ENCODE assay signal across 26 mouse cellular contexts in genomic region chr15:59716872-59717271, GRCm38 (mm10).
A peak's percentile ranks its signal among the peaks of the same experiment; 100 is the strongest.
DNase-seq lines count a peak whose midpoint lies in the region; ATAC-seq and TF ChIP-seq lines count a peak whose summit lies in the region.
"Had no signal": no experiment of that assay in that cellular context is flagged by ENCODE, and none has a peak within 500 bp of the region (broad histone marks: within the 10 kb centered on the region; RNA-seq: fewer than 3 reads in every experiment).

No protein-coding gene starts in this region.

- TF ChIP-seq CTCF in lung, embryonic 14.5 days (IDR thresholded peaks at IDR 0.05; ENCODE audit: low read depth), result no peak

- H3K27ac ChIP-seq in lung, embryonic 14.5 days (ENCODE audit: low read depth), result no peak overlapping the region
- peak overlapping the region; percentile 55 for H3K27ac ChIP-seq in liver, embryonic 15.5 days (replicated peaks)
- H3K27ac ChIP-seq: forebrain, embryonic 15.5 days; hindbrain, embryonic 10.5 days; intestine, embryonic 15.5 days; limb, embryonic 15.5 days had no signal

- WGBS in lung, embryonic 14.5 days, result 47% methylated on average over 6 of the region's 6 CpGs
- WGBS in liver, embryonic 15.5 days (ENCODE audit: insufficient replicate concordance), result 35% methylated on average over 6 of the region's 6 CpGs

- no peaks in the 10 kb centered on the region for H3K4me1 ChIP-seq in lung, embryonic 14.5 days (ENCODE audit: insufficient read depth)
- H3K4me1 ChIP-seq in liver, embryonic 15.5 days (replicated peaks), result peaks cover 10% of the 10 kb centered on the region
- H3K4me1 ChIP-seq: forebrain, embryonic 15.5 days; hindbrain, embryonic 10.5 days had no signal

- H3K27me3 ChIP-seq in lung, embryonic 14.5 days (ENCODE audit: insufficient read depth, low read length), result no peaks in the 10 kb centered on the region
- H3K27me3 ChIP-seq in liver, embryonic 15.5 days, result no peaks in the 10 kb centered on the region
- H3K27me3 ChIP-seq: forebrain, embryonic 15.5 days; heart, embryonic 12.5 days; intestine, embryonic 15.5 days; limb, embryonic 15.5 days; Patski had no signal

- no peak overlapping the region for H3K9ac ChIP-seq in lung, embryonic 14.5 days
- H3K9ac ChIP-seq in liver, embryonic 15.5 days, result no peak overlapping the region
- H3K9ac ChIP-seq: forebrain, embryonic 15.5 days; heart, embryonic 12.5 days; intestine, embryonic 15.5 days; limb, embryonic 15.5 days had no signal

- peak; percentile 19 for DNase-seq in lung, embryonic 14.5 days
- DNase-seq in lung, postnatal 4 days, result no peak
- peak; percentile 25 for DNase-seq in thymus, postnatal 25 days
- DNase-seq in thymus, postnatal 10 days (ENCODE audit: low spot score in 2 of 2), result no peak
- no peak for DNase-seq in adrenal gland, postnatal 4 days (ENCODE audit: low spot score in 2 of 2)
- no peak for DNase-seq in MN1 (ENCODE audit: low spot score)
- DNase-seq: adrenal gland, adult 2 months; cerebellum, adult 2 months; cerebellum, postnatal 25 days; gastrocnemius, postnatal 10 days; heart, postnatal 10 days; kidney, adult 8-10 months; kidney, postnatal 10 days; left cerebral cortex, postnatal 4 days; right cerebral cortex, postnatal 25 days; spleen, adult 18-20 months had no signal

- H3K9me3 ChIP-seq in lung, embryonic 14.5 days (ENCODE audit: low read depth, low read length), result no peaks in the 10 kb centered on the region
- H3K9me3 ChIP-seq in liver, embryonic 15.5 days (replicated peaks), result no peaks in the 10 kb centered on the region
- H3K9me3 ChIP-seq: forebrain, embryonic 15.5 days; heart, embryonic 12.5 days; hindbrain, embryonic 10.5 days; intestine, embryonic 15.5 days; limb, embryonic 15.5 days had no signal

- no peak for ATAC-seq in lung, embryonic 14.5 days (ENCODE audit: insufficient read depth)
- ATAC-seq in liver, embryonic 15.5 days (ENCODE audit: insufficient read depth), result peak; percentile 52
- ATAC-seq: CD4-positive, CD25-positive, alpha-beta regulatory T cell, adult 4 months; forebrain, embryonic 15.5 days; hindbrain, embryonic 16.5 days; intestine, embryonic 15.5 days; Patski had no signal

- no peaks in the 10 kb centered on the region for H3K36me3 ChIP-seq in lung, embryonic 14.5 days (ENCODE audit: insufficient read depth)
- no peaks in the 10 kb centered on the region for H3K36me3 ChIP-seq in liver, embryonic 15.5 days (replicated peaks)
- H3K36me3 ChIP-seq: forebrain, embryonic 15.5 days; heart, embryonic 12.5 days; hindbrain, embryonic 10.5 days; intestine, embryonic 15.5 days; limb, embryonic 15.5 days had no signal

- no peak overlapping the region for H3K4me3 ChIP-seq in lung, embryonic 14.5 days (ENCODE audit: low read depth, low read length)
- H3K4me3 ChIP-seq in liver, embryonic 15.5 days (replicated peaks), result no peak overlapping the region
- H3K4me3 ChIP-seq: forebrain, embryonic 15.5 days; heart, embryonic 12.5 days; hindbrain, embryonic 10.5 days; intestine, embryonic 15.5 days; limb, embryonic 15.5 days had no signal

- H3K4me2 ChIP-seq in lung, embryonic 14.5 days, result no peak overlapping the region
- H3K4me2 ChIP-seq in liver, embryonic 15.5 days, result no peak overlapping the region
- H3K4me2 ChIP-seq: forebrain, embryonic 15.5 days; heart, embryonic 12.5 days; intestine, embryonic 15.5 days; limb, embryonic 15.5 days; midbrain, embryonic 11.5 days had no signal

Comparison
In these comparisons a context has a peak if more than half of its experiments do, and no peak if none do; other contexts are left out.
1. DNase-seq: peak in lung, embryonic 14.5 days (single experiment) and thymus, postnatal 25 days (single experiment); none in lung, postnatal 4 days (0 of 2), thymus, postnatal 10 days (0 of 2), adrenal gland, postnatal 4 days (0 of 2) and MN1 (single experiment).